Mouse (Mus musculus) natural killer cell, adult 2 months (primary cell): ENCODE results near the gene Metap1d.

Experiments used
- DNase-seq, 2 experiments: peaks; one replicate each; pipeline ENCODE4 v3.0.0; 2022; ENCODE audit warnings: low spot score in 2 of 2

The Metap1d gene

GRCm38 (mm10) chr2:71526595-71527322 is 73.7 kb downstream of the Metap1d start:
- no peak for DNase-seq

- no peak for DNase-seq
These were observed 74.4 kb downstream of the Metap1d start for GRCm38 (mm10) chr2:71527323-71528013.

GRCm38 (mm10) chr2:71528014-71528713 is 75.1 kb downstream of the Metap1d start, which contains the start of gene Dlx1:
Gene Dlx1, plus strand, starts transcription at chr2:71528113.
- DNase-seq: no peak

GRCm38 (mm10) chr2:71528714-71529510 is 75.8 kb downstream of the Metap1d start:
- DNase-seq: no peak

GRCm38 (mm10) chr2:71529511-71530351 is 76.7 kb downstream of the Metap1d start:
- DNase-seq: no peak

- no peak for DNase-seq
These were observed 77.5 kb downstream of the Metap1d start for GRCm38 (mm10) chr2:71530391-71531123.

GRCm38 (mm10) chr2:71531124-71531590 is 78.1 kb downstream of the Metap1d start:
- no peak for DNase-seq

- DNase-seq: no peak
These were observed 79.2 kb downstream of the Metap1d start for GRCm38 (mm10) chr2:71531990-71532970.

GRCm38 (mm10) chr2:71533094-71533493 is 80.0 kb downstream of the Metap1d start:
- no peak for DNase-seq

GRCm38 (mm10) chr2:71534242-71535052 is 81.4 kb downstream of the Metap1d start:
- no peak for DNase-seq

GRCm38 (mm10) chr2:71540611-71541417 is 87.7 kb downstream of the Metap1d start:
- DNase-seq: no peak

GRCm38 (mm10) chr2:71541418-71542226 is 88.5 kb downstream of the Metap1d start:
- no peak for DNase-seq

- no peak for DNase-seq
These were observed 89.2 kb downstream of the Metap1d start for GRCm38 (mm10) chr2:71542227-71542815.

GRCm38 (mm10) chr2:71542816-71543301 is 89.8 kb downstream of the Metap1d start:
- no peak for DNase-seq

- DNase-seq: no peak
These were observed 90.5 kb downstream of the Metap1d start for GRCm38 (mm10) chr2:71543531-71543930.

- no peak for DNase-seq
These were observed 90.9 kb downstream of the Metap1d start for GRCm38 (mm10) chr2:71543948-71544347.
